Comparison of ENCODE assay signal across 15 mouse cellular contexts in genomic region chr11:94330211-94330610, GRCm38 (mm10). TPM values are rescaled to one million over a fixed set of nuclear protein-coding genes. Genes with fewer than 3 reads are reported as not detected.
DNase-seq lines count a peak whose midpoint lies in the region; ATAC-seq and TF ChIP-seq lines count a peak whose summit lies in the region.
"Had no signal": no experiment of that assay in that cellular context is flagged by ENCODE, and none has a peak within 500 bp of the region (broad histone marks: within the 10 kb centered on the region; RNA-seq: fewer than 3 reads in every experiment).

No protein-coding gene starts in this region.

- no peak for TF ChIP-seq POLR2A in cerebellum, adult 2 months (IDR thresholded peaks at IDR 0.05; ENCODE audit: borderline replicate concordance, insufficient read depth, low read length)

- TF ChIP-seq CTCF in cerebellum, adult 2 months (IDR thresholded peaks at IDR 0.05; ENCODE audit: borderline replicate concordance, insufficient read depth, low read depth, low read length), result no peak
- TF ChIP-seq CTCF in liver, postnatal 0 days (IDR thresholded peaks at IDR 0.05; ENCODE audit: low read depth), result no peak

- no peaks in the 10 kb centered on the region for H3K27me3 ChIP-seq in cerebellum, adult 2 months (ENCODE audit: control insufficient read depth, insufficient read depth, low read length)
- H3K27me3 ChIP-seq in heart, embryonic 16.5 days (ENCODE audit: control insufficient read depth, insufficient read depth, low read length), result no peaks in the 10 kb centered on the region
- no peaks in the 10 kb centered on the region for H3K27me3 ChIP-seq in lung, embryonic 16.5 days (ENCODE audit: control insufficient read depth, insufficient read depth, low read depth, low read length)
- H3K27me3 ChIP-seq in liver, postnatal 0 days (ENCODE audit: insufficient read depth, low read length), result no peaks in the 10 kb centered on the region
- H3K27me3 ChIP-seq: embryonic facial prominence, embryonic 13.5 days; Patski had no signal

- peaks cover 6% of the 10 kb centered on the region for H3K36me3 ChIP-seq in heart, embryonic 16.5 days (ENCODE audit: control insufficient read depth, insufficient read depth)
- H3K36me3 ChIP-seq in lung, embryonic 16.5 days (ENCODE audit: control insufficient read depth, insufficient read depth, low read length), result peaks cover 7% of the 10 kb centered on the region
- peaks cover 6% of the 10 kb centered on the region for H3K36me3 ChIP-seq in liver, postnatal 0 days (replicated peaks; ENCODE audit: insufficient read depth, low read length)

- TF ChIP-seq EP300 in liver, postnatal 0 days (IDR thresholded peaks at IDR 0.05; ENCODE audit: low read depth), result no peak

- intact Hi-C loops in heart, postnatal 25 days (cut with DNase I), result no loop called here

- 0 out of 2 replicates have a peak overlapping the region, but pooled peaks have one; percentile 3 for H3K9ac ChIP-seq in heart, embryonic 16.5 days (ENCODE audit: low read length)
- H3K9ac ChIP-seq in lung, embryonic 16.5 days (ENCODE audit: low read length), result no peak overlapping the region
- no peak overlapping the region for H3K9ac ChIP-seq in liver, postnatal 0 days (replicated peaks)
- H3K9ac ChIP-seq: embryonic facial prominence, embryonic 13.5 days had no signal

- peak overlapping the region; percentile 46; the same call in 1 of the 2 replicates for H3K27ac ChIP-seq in cerebellum, adult 2 months (ENCODE audit: insufficient read depth, low read length)
- no peak overlapping the region for H3K27ac ChIP-seq in heart, embryonic 16.5 days (ENCODE audit: low read length)
- 0 out of 2 replicates have a peak overlapping the region, but pooled peaks have one; percentile 8 for H3K27ac ChIP-seq in lung, embryonic 16.5 days (ENCODE audit: low read length)
- H3K27ac ChIP-seq in liver, postnatal 0 days (ENCODE audit: low read depth), result no peak overlapping the region
- H3K27ac ChIP-seq: embryonic facial prominence, embryonic 13.5 days had no signal

- WGBS in cerebellum, adult 2 months, result 29% methylated on average over 3 of the region's 3 CpGs
- WGBS in heart, embryonic 16.5 days, result 82% methylated on average over 3 of the region's 3 CpGs
- WGBS in lung, embryonic 16.5 days, result 89% methylated on average over 3 of the region's 3 CpGs
- 84% methylated on average over 3 of the region's 3 CpGs for WGBS in liver, postnatal 0 days (ENCODE audit: insufficient replicate concordance)

- H3K4me1 ChIP-seq in cerebellum, adult 2 months (ENCODE audit: control insufficient read depth, insufficient read depth, low read length), result peaks cover 12% of the 10 kb centered on the region; the same call in 1 of the 2 replicates
- peaks cover 27% of the 10 kb centered on the region for H3K4me1 ChIP-seq in heart, embryonic 16.5 days (ENCODE audit: control insufficient read depth, insufficient read depth, low read length)
- H3K4me1 ChIP-seq in lung, embryonic 16.5 days (replicated peaks; ENCODE audit: control insufficient read depth, insufficient read depth, low read length), result peaks cover 24% of the 10 kb centered on the region
- peaks cover 35% of the 10 kb centered on the region for H3K4me1 ChIP-seq in liver, postnatal 0 days (ENCODE audit: insufficient read depth)

- peak overlapping the region; percentile 26 for H3K4me3 ChIP-seq in cerebellum, adult 2 months (replicated peaks; ENCODE audit: insufficient read depth, low read depth, low read length)
- no peak overlapping the region for H3K4me3 ChIP-seq in heart, embryonic 16.5 days (ENCODE audit: low read length)
- no peak overlapping the region for H3K4me3 ChIP-seq in lung, embryonic 16.5 days (ENCODE audit: low read length)
- H3K4me3 ChIP-seq in liver, postnatal 0 days (ENCODE audit: low read depth, low read length), result no peak overlapping the region
- H3K4me3 ChIP-seq: embryonic facial prominence, embryonic 13.5 days had no signal

- ATAC-seq in heart, embryonic 16.5 days (replicated peaks; ENCODE audit: extremely low read depth, insufficient read depth, low FRiP score), result no peak
- no peak for ATAC-seq in lung, embryonic 16.5 days (ENCODE audit: low read depth)
- ATAC-seq in liver, postnatal 0 days, result no peak

- H3K9me3 ChIP-seq in heart, embryonic 16.5 days (replicated peaks; ENCODE audit: control insufficient read depth, low read length), result no peaks in the 10 kb centered on the region
- H3K9me3 ChIP-seq in lung, embryonic 16.5 days (ENCODE audit: control insufficient read depth, low read length), result no peaks in the 10 kb centered on the region
- no peaks in the 10 kb centered on the region for H3K9me3 ChIP-seq in liver, postnatal 0 days (ENCODE audit: low read length)
- H3K9me3 ChIP-seq: embryonic facial prominence, embryonic 13.5 days had no signal

- no peak for DNase-seq in cerebellum, adult 2 months
- DNase-seq in cerebellum, postnatal 36 days, result no peak
- DNase-seq in heart, postnatal 25 days (ENCODE audit: low spot score), result no peak
- DNase-seq in lung, postnatal 10 days, result no peak
- DNase-seq in liver, postnatal 0 days, result no peak
- no peak for DNase-seq in kidney, adult 8-10 months

- H3K4me2 ChIP-seq in heart, embryonic 16.5 days (ENCODE audit: low read depth, low read length), result no peak overlapping the region; the same call in 1 of the 2 replicates
- H3K4me2 ChIP-seq in lung, embryonic 16.5 days (ENCODE audit: low read depth, low read length), result no peak overlapping the region
- H3K4me2 ChIP-seq in liver, postnatal 0 days (ENCODE audit: low read depth, low read length), result peak overlapping the region; percentile 14; the same call in 1 of the 2 replicates

RNA-seq across cellular contexts. Expression of gene Ankrd40, which starts 2.4 kb away (rescaled TPM):
- polyA plus RNA-seq in cerebellum, adult 2 months (2012; rRNA removed), result 226 and 243 TPM in 2 replicates
- 17.5 and 22.6 TPM in 2 replicates for polyA plus RNA-seq in heart, embryonic 16.5 days (2015; fragmentation: Nextera tagmentation; extraction: Ambion mirVana)
- total RNA-seq in heart, postnatal 25 days (2021), result 100 to 1,000 TPM; 263 to 280 TPM
- polyA plus RNA-seq in lung, embryonic 16.5 days (2015; fragmentation: Nextera tagmentation; extraction: Ambion mirVana), result 11.5 and 12.2 TPM in 2 replicates
- polyA plus RNA-seq in liver, postnatal 0 days (2015; fragmentation: Nextera tagmentation; extraction: Ambion mirVana), result 8.5 and 9.5 TPM in 2 replicates

RNA-seq across cellular contexts. Expression of gene Luc7l3, which starts 8.4 kb away (rescaled TPM):
- 154 and 156 TPM in 2 replicates for polyA plus RNA-seq in cerebellum, adult 2 months (2012; rRNA removed)
- polyA plus RNA-seq in heart, embryonic 16.5 days (2015; fragmentation: Nextera tagmentation; extraction: Ambion mirVana), result 62.4 and 73.2 TPM in 2 replicates
- 10 to 100 TPM; 31.4 to 37.7 TPM for total RNA-seq in heart, postnatal 25 days (2021)
- polyA plus RNA-seq in lung, embryonic 16.5 days (2015; fragmentation: Nextera tagmentation; extraction: Ambion mirVana), result 99.0 and 105 TPM in 2 replicates
- 35.8 and 36.5 TPM in 2 replicates for polyA plus RNA-seq in liver, postnatal 0 days (2015; fragmentation: Nextera tagmentation; extraction: Ambion mirVana)

RNA-seq across cellular contexts. Expression of gene Gm21885, which starts 48.5 kb away (rescaled TPM):
- not detected in 2 replicates for polyA plus RNA-seq in cerebellum, adult 2 months (2012; rRNA removed)
- polyA plus RNA-seq in heart, embryonic 16.5 days (2015; fragmentation: Nextera tagmentation; extraction: Ambion mirVana), result not detected in 2 replicates
- not detected for total RNA-seq in heart, postnatal 25 days (2021)
- polyA plus RNA-seq in lung, embryonic 16.5 days (2015; fragmentation: Nextera tagmentation; extraction: Ambion mirVana), result 0.33 TPM in 1 of 2 replicates, not detected in the other
- 0.42 and 0.43 TPM in 2 replicates for polyA plus RNA-seq in liver, postnatal 0 days (2015; fragmentation: Nextera tagmentation; extraction: Ambion mirVana)
- total RNA-seq: adrenal gland, adult 2 months; gastrocnemius, postnatal 36 days; heart, postnatal 4 days; layer of hippocampus, postnatal 10 days had no signal
- polyA plus RNA-seq: adrenal gland, adult 2 months; Patski; thymus, postnatal 0 days had no signal

Comparison
In these comparisons a context has a peak if more than half of its experiments do, and no peak if none do; other contexts are left out.
1. H3K27ac ChIP-seq: peak in cerebellum, adult 2 months (single experiment) and lung, embryonic 16.5 days (single experiment); none in heart, embryonic 16.5 days (single experiment) and liver, postnatal 0 days (single experiment).